Mouse (Mus musculus): ENCODE data around the gene Klf13. TPM values are rescaled to one million over a fixed set of nuclear protein-coding genes. Genes with fewer than 3 reads are reported as not detected.

Klf13 gene
- polyA plus RNA-seq, 1 experiment from 2014 or later, result 16.7 TPM

DNA sequence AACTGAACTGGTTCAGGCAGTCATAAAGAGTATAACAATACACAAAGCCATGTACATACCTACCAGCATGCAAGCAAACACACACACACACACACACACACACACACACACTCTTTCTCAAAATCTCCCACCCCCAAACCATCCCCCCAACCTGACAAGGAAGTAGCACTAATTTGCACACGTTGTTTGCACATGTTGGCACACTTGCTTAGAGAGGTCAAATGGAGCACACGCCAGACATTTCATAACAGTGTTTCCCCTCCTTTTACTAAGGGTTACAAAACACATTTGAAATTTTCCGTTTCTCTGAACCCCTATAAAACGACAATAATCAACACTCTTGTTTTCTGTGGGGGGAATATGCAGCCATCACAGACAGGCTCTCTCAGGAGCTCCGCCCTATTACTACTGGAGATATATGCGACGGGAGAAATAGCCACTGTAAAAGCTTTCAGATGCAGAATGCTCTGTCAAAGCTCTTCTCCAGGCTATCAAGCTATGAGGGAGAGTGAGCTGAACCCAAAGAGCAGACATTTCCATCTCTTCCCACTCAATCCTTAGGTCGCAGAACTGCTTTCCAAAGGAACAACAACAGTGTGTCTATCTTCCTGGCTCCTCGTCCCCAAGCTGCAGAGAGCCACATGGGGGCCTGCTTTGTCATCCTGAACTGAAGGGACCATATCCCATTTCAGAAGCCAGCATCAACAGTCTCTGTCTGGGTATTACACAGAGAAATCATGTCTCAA, 34.9 kb downstream of the Klf13 start:
- ATAC-seq (ENCODE audit: insufficient number of reproducible peaks, low FRiP score), result no peak
- no peak overlapping the region for H3K9ac ChIP-seq
- H3K4me1 ChIP-seq (replicated peaks), result peaks cover 52% of the 10 kb centered on the region
- H3K4me2 ChIP-seq, result no peak overlapping the region
- H3K27ac ChIP-seq (ENCODE audit: poor library complexity, severe bottlenecking), result no peak overlapping the region
- no peaks in the 10 kb centered on the region for H3K36me3 ChIP-seq
- H3K9me3 ChIP-seq (replicated peaks), result no peaks in the 10 kb centered on the region
- 69% methylated on average over 9 of the region's 9 CpGs for WGBS
- H3K4me3 ChIP-seq, result no peak overlapping the region
- no peaks in the 10 kb centered on the region for H3K27me3 ChIP-seq (replicated peaks)

DNA sequence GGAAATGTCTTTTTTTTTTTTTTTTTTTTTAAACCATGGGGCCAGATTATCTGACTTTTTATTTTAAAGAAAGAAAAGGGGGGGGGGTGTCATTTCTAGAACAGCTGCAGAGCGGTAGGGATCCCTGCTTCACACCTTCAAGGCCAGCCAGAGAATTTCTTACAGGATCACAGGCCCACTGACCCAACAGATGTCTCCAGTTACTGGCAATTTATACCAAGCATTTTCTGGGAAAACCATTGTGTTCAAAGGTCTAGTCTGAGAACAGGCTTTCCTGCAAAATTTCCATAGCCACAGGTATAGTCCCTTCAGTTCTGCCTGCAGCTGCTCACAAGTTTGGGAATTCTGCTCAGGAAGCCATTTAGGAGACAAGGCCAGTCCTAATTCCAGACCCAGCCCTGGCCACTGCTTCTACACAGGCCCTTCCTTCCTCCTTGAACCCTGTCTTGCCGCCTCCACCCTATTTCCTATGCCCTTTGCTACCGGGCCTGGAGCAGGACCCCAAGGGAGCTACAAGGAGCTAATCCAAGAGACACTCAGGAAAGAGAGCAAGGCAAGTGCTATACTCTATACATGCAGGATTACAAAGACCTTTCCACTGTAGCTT, 36.0 kb downstream of the Klf13 start:
- no peaks in the 10 kb centered on the region for H3K27me3 ChIP-seq (replicated peaks)
- no peak overlapping the region for H3K4me3 ChIP-seq
- WGBS, result 56% methylated on average over 3 of the region's 3 CpGs
- no peak overlapping the region for H3K9ac ChIP-seq
- H3K9me3 ChIP-seq (replicated peaks), result no peaks in the 10 kb centered on the region
- no peak for ATAC-seq (ENCODE audit: insufficient number of reproducible peaks, low FRiP score)
- H3K4me1 ChIP-seq (replicated peaks), result peaks cover 48% of the 10 kb centered on the region
- H3K36me3 ChIP-seq, result no peaks in the 10 kb centered on the region
- H3K27ac ChIP-seq (ENCODE audit: poor library complexity, severe bottlenecking), result no peak overlapping the region
- no peak overlapping the region for H3K4me2 ChIP-seq

DNA sequence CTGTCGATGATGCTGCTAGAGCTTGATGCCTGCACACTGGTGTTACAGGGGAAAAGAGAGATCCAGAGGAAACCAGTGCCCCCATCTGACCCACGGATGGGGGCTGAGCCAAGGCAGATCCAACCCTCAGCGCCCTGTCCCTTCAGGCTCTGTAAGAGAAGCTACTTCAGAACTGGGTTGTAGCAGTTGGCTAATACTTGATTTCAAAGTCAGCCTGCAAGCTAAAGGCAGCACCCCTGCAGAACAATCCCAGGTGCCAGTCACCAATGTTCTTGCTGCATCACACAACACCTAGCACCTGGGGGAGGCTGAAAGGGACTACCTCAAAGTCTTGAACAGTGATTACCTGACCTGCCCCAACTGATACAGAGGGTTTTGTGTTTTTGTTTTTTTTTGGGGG, 36.8 kb downstream of the Klf13 start:
- Histone ChIP-seq H3K27me3 (replicated peaks) (no peaks in the 10 kb centered on the region), H3K27ac (ENCODE audit: poor library complexity, severe bottlenecking) (no peak overlapping the region), H3K4me3 (no peak overlapping the region), H3K9me3 (replicated peaks) (no peaks in the 10 kb centered on the region), H3K9ac (no peak overlapping the region), H3K4me2 (no peak overlapping the region), H3K4me1 (replicated peaks) (peaks cover 53% of the 10 kb centered on the region), H3K36me3 (no peaks in the 10 kb centered on the region)
- 79% methylated on average over 3 of the region's 3 CpGs for WGBS
- ATAC-seq (ENCODE audit: insufficient number of reproducible peaks, low FRiP score), result no peak

DNA sequence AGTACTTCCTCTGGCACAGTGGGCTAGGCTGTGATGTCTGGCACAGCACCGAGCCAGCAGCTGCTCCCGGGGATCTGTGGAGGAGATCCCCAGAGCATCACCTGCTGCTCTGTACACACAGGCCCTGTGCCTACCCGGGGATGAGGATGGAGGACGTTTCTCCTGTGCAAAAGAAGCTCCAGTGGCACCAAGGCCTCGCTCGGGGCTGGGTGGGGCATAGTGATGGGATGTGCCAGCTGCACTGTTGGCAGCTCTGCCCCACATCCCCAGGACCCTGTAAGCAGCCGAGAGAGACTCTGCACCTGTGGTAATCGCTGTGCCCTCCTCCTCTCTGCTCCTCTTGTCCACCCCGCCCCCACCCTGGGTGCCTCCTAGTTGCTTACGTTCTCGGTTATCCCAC, 37.4 kb downstream of the Klf13 start:
- no peak overlapping the region for H3K9ac ChIP-seq
- H3K36me3 ChIP-seq, result no peaks in the 10 kb centered on the region
- no peak overlapping the region for H3K27ac ChIP-seq (ENCODE audit: poor library complexity, severe bottlenecking)
- no peak for ATAC-seq (ENCODE audit: insufficient number of reproducible peaks, low FRiP score)
- H3K4me2 ChIP-seq, result no peak overlapping the region
- no peaks in the 10 kb centered on the region for H3K9me3 ChIP-seq (replicated peaks)
- 76% methylated on average over 11 of the region's 11 CpGs for WGBS
- peaks cover 58% of the 10 kb centered on the region for H3K4me1 ChIP-seq (replicated peaks)
- no peak overlapping the region for H3K4me3 ChIP-seq
- H3K27me3 ChIP-seq (replicated peaks), result no peaks in the 10 kb centered on the region

DNA sequence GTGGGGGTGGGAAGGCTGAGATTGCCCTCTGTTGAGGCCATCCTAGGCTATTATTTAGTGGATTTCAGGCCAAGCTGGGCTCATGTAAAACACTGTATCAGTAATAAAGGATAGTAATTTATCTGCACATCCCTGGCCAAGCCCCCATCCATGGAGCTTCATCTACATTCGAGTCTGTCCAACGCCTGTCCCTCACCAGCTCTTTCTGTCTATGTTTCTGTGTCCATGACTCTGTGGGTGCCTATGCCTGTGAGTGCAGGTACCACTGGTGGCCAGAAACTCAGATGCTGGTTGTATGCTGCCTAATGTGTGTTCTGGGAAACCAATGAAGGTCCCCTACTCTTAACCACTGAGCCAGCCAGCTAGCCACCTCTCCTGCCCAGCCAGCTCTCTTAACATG, 38.3 kb downstream of the Klf13 start:
- H3K9ac ChIP-seq, result no peak overlapping the region
- H3K9me3 ChIP-seq (replicated peaks), result no peaks in the 10 kb centered on the region
- whole genome bisulfite sequencing, result 71% methylated on average over 2 of the region's 2 CpGs
- peaks cover 52% of the 10 kb centered on the region for H3K4me1 ChIP-seq (replicated peaks)
- H3K27ac ChIP-seq (ENCODE audit: poor library complexity, severe bottlenecking), result no peak overlapping the region
- H3K36me3 ChIP-seq, result no peaks in the 10 kb centered on the region
- ATAC-seq (ENCODE audit: insufficient number of reproducible peaks, low FRiP score), result no peak
- no peak overlapping the region for H3K4me2 ChIP-seq
- H3K4me3 ChIP-seq, result no peak overlapping the region
- H3K27me3 ChIP-seq (replicated peaks), result no peaks in the 10 kb centered on the region

DNA sequence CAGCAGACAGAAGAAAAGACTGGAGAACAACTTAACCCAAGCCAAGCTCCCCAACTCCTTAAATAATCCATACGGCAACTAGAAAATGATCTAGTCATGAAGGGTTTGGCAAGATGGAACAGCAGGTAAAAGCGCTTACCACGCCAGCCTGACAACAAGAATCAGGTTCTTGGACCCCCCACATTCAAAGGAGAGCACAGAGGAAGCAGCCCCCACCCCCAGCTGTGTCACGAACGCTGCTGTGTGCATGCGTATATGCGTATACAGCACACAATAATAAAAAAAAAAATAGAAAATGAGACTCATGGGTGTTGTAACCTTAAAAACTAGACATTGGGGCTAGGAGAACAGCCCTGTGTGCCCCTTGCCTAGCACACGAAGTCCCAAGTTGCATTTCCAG, 38.8 kb downstream of the Klf13 start:
- H3K9ac ChIP-seq, result no peak overlapping the region
- no peaks in the 10 kb centered on the region for H3K27me3 ChIP-seq (replicated peaks)
- WGBS, result 95% methylated on average over 8 of the region's 8 CpGs
- no peak overlapping the region for H3K4me3 ChIP-seq
- no peak overlapping the region for H3K4me2 ChIP-seq
- ATAC-seq (ENCODE audit: insufficient number of reproducible peaks, low FRiP score), result no peak
- no peaks in the 10 kb centered on the region for H3K9me3 ChIP-seq (replicated peaks)
- peaks cover 47% of the 10 kb centered on the region for H3K4me1 ChIP-seq (replicated peaks)
- no peaks in the 10 kb centered on the region for H3K36me3 ChIP-seq
- H3K27ac ChIP-seq (ENCODE audit: poor library complexity, severe bottlenecking), result no peak overlapping the region

DNA sequence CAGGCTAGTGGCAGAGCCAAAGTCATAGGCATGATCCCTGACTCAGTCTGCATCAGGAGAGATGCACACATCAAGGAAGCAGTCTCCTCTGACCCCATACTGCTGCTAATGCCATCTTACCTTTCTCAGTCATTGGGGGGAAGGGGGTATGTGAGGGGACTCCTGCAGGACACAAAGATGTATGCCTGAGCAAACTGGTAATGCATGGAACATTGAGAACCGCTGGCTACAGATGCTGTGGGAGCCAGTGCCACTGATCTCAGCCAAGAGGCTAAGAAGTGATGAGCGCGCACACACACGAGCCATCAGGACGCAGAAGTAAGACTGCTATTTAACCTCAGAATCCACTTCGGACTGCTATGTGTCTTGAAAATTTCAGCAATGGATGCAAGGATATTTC, 40.5 kb downstream of the Klf13 start:
- WGBS, result 86% methylated on average over 6 of the region's 6 CpGs
- no peak overlapping the region for H3K4me2 ChIP-seq
- peaks cover 42% of the 10 kb centered on the region for H3K4me1 ChIP-seq (replicated peaks)
- H3K9ac ChIP-seq, result no peak overlapping the region
- ATAC-seq (ENCODE audit: insufficient number of reproducible peaks, low FRiP score), result no peak
- H3K9me3 ChIP-seq (replicated peaks), result no peaks in the 10 kb centered on the region
- no peak overlapping the region for H3K4me3 ChIP-seq
- H3K36me3 ChIP-seq, result no peaks in the 10 kb centered on the region
- H3K27me3 ChIP-seq (replicated peaks), result no peaks in the 10 kb centered on the region
- no peak overlapping the region for H3K27ac ChIP-seq (ENCODE audit: poor library complexity, severe bottlenecking)

DNA sequence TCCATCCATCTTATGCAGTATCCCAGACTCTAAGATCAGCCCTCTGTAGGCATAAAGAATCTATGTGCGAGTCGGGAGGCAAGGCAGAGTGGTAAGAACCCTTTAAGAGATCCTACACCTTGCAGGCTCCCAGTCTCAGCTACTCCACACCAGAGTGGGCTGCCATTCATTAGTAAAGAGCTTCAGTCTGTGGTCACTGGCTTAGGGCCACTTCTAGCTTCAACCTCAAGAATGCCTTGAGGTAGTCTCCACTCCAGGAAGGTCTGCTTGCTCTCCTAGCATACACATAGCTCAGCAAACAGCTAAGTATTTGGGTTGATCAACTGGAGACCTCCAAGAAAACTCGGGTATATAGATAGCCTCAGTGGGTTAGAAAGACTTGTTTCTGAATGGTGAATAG, 41.1 kb downstream of the Klf13 start:
- H3K36me3 ChIP-seq, result no peaks in the 10 kb centered on the region
- no peak for ATAC-seq (ENCODE audit: insufficient number of reproducible peaks, low FRiP score)
- 45% methylated on average over 3 of the region's 3 CpGs for WGBS
- H3K27ac ChIP-seq (ENCODE audit: poor library complexity, severe bottlenecking), result no peak overlapping the region
- H3K9me3 ChIP-seq (replicated peaks), result no peaks in the 10 kb centered on the region
- H3K9ac ChIP-seq, result no peak overlapping the region
- H3K4me2 ChIP-seq, result peak overlapping the region; percentile 83
- peaks cover 36% of the 10 kb centered on the region for H3K4me1 ChIP-seq (replicated peaks)
- no peaks in the 10 kb centered on the region for H3K27me3 ChIP-seq (replicated peaks)
- H3K4me3 ChIP-seq, result no peak overlapping the region

DNA sequence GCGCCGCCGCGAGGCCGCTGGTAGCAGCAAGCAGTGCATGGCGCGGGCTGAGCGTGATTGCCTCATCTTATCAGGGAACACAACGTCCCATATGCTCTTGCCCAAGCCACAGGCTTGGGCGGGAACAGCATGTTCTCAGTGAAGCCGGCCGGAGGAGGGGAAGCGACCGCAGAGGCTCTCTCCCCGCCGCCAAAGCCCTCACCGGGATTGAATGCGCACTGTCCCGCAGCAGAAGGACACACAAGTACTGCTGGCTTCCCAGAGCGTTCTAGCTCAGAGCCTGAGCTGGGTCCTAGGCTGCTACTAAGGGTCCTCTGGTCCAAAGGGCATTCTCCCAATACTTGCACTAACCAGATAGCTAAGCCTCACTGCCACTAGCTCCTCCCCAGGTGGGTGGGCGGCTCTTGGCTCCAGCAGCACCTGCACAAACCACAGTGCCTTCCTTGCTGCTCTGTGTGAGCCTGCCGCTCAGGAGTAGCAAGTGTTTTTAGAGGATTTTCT, 41.7 kb downstream of the Klf13 start:
- no peaks in the 10 kb centered on the region for H3K9me3 ChIP-seq (replicated peaks)
- 0 out of 2 replicates have a peak overlapping the region, but pooled peaks have one; percentile 7 for H3K27ac ChIP-seq (ENCODE audit: poor library complexity, severe bottlenecking)
- under 1% methylated on average over 22 of the region's 22 CpGs for WGBS
- no peaks in the 10 kb centered on the region for H3K36me3 ChIP-seq
- H3K4me3 ChIP-seq, result peak overlapping the region; percentile 43
- H3K4me1 ChIP-seq (replicated peaks), result peaks cover 35% of the 10 kb centered on the region
- H3K4me2 ChIP-seq, result peak overlapping the region; percentile 83
- peak; percentile 85 for ATAC-seq (ENCODE audit: insufficient number of reproducible peaks, low FRiP score)
- H3K27me3 ChIP-seq (replicated peaks), result no peaks in the 10 kb centered on the region
- peak overlapping the region; percentile 69 for H3K9ac ChIP-seq

DNA sequence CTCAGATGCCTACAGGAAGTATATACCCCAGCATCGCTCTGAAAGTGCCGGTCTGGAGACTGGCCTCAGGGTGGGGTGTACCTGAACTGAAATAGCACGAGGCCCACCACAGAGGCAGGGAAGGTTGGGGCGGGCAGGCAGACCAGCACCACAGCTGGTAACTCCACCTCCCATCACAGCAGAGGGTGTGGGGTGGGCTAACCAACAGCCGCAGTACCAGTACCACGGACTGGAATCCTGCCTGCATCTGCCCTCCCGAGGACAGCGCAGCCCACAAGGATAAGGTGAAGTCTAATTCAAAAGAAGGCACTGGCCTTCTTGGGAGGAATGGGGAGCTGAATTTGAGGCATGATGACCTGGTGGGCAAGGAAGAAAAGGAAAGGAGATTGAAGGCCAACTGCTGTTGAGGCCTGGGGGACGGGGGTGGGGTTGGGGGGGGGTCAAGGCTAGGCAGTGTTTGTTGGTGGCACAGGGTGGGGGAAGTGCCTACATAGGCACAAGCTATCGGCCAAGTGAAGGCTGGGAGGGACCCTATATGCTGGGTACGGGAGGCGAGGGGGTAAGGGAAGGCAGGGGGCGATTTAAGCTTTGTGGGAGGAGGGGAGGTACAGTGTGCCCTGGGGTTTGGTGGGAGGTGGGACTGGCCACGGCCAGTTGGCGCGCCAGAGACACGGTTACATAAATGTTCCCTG, 42.3 kb downstream of the Klf13 start:
- peak overlapping the region; percentile 43 for H3K4me3 ChIP-seq
- WGBS, result 19% methylated on average over 17 of the region's 17 CpGs
- H3K9ac ChIP-seq, result peak overlapping the region; percentile 69
- H3K27me3 ChIP-seq (replicated peaks), result no peaks in the 10 kb centered on the region
- peaks cover under 1% of the 10 kb centered on the region for H3K36me3 ChIP-seq
- peak; percentile 31; the same call in 1 of the 2 replicates for ATAC-seq (ENCODE audit: insufficient number of reproducible peaks, low FRiP score)
- H3K4me1 ChIP-seq (replicated peaks), result peaks cover 35% of the 10 kb centered on the region
- 0 out of 2 replicates have a peak overlapping the region, but pooled peaks have one; percentile 24 for H3K27ac ChIP-seq (ENCODE audit: poor library complexity, severe bottlenecking)
- H3K4me2 ChIP-seq, result peak overlapping the region; percentile 83
- no peaks in the 10 kb centered on the region for H3K9me3 ChIP-seq (replicated peaks)

DNA sequence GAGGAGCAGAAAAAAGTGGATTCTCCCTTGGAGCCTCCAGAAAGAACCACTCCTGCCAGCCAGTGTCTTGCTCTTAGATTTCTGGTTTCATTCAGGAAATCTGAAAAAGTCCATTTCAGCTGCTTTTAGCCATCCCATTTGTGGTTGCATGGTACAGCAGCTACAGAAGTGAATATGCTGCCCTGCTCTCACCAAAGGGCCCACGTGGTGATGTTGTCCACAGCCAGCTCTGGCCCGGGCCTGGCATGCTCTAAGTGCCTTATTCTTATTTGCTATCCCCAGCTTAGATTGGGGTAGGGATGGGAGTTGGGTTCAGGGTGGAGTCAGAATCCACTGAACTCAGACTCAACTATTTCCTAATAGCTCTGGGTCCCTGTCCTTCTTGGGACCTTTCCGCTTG, 43.5 kb downstream of the Klf13 start:
- Histone ChIP-seq H3K9ac (no peak overlapping the region), H3K4me1 (replicated peaks) (peaks cover 26% of the 10 kb centered on the region), H3K4me3 (no peak overlapping the region), H3K27me3 (replicated peaks) (no peaks in the 10 kb centered on the region), H3K9me3 (replicated peaks) (no peaks in the 10 kb centered on the region), H3K27ac (ENCODE audit: poor library complexity, severe bottlenecking) (no peak overlapping the region), H3K4me2 (no peak overlapping the region), H3K36me3 (peaks cover 12% of the 10 kb centered on the region)
- 81% methylated on average over 3 of the region's 3 CpGs for WGBS
- no peak for ATAC-seq (ENCODE audit: insufficient number of reproducible peaks, low FRiP score)
